Mouse (Mus musculus) embryonic facial prominence, embryonic 15.5 days (tissue): ENCODE data around the gene Camta2. TPM values are rescaled to one million over a fixed set of nuclear protein-coding genes. Genes with fewer than 3 reads are reported as not detected.
A peak's percentile ranks its signal among the peaks of the same experiment; 100 is the strongest.

ENCODE experiments used
- ATAC-seq: fragments of 200-750 bp; cut with Nextera tagmentation; 2 replicates; pipeline ENCODE4 v1.8.0; 2017; ENCODE audit warnings: low read depth, moderate TSS enrichment; ENCODE audit not compliant: insufficient number of reproducible peaks, low FRiP score, low TSS enrichment
- H3K27ac ChIP-seq: fragments of 300-500 bp; sonication (generic); replicated peaks from 2 replicates; pipeline ENCODE4 v1.5.1; 2015; ENCODE audit warnings: mild to moderate bottlenecking, inconsistent platforms
- H3K27me3 ChIP-seq: fragments of 300-500 bp; sonication (generic); 2 replicates; pipeline ENCODE4 v1.6.1; 2015; ENCODE audit warnings: inconsistent platforms
- H3K36me3 ChIP-seq: fragments of 300-500 bp; sonication (generic); 2 replicates; pipeline ENCODE4 v1.6.1; 2015; ENCODE audit warnings: mild to moderate bottlenecking, inconsistent platforms
- H3K4me1 ChIP-seq: fragments of 300-500 bp; sonication (generic); 2 replicates; pipeline ENCODE4 v1.6.1; 2015; ENCODE audit warnings: inconsistent platforms
- H3K4me2 ChIP-seq: fragments of 300-500 bp; sonication (generic); replicated peaks from 2 replicates; pipeline ENCODE4 v1.6.1; 2015; ENCODE audit warnings: mild to moderate bottlenecking, inconsistent platforms
- H3K4me3 ChIP-seq: fragments of 300-500 bp; sonication (generic); replicated peaks from 2 replicates; pipeline ENCODE4 v1.5.1; 2015; ENCODE audit warnings: mild to moderate bottlenecking, inconsistent platforms
- H3K9ac ChIP-seq: fragments of 300-500 bp; sonication (generic); 2 replicates; pipeline ENCODE4 v1.6.1; 2015; ENCODE audit warnings: inconsistent platforms
- H3K9me3 ChIP-seq: fragments of 300-500 bp; sonication (generic); replicated peaks from 2 replicates; pipeline ENCODE4 v1.6.1; 2016; ENCODE audit warnings: inconsistent platforms
- WGBS: fragments of 180-500 bp; shearing (Covaris S2); methylation state at CpG from one replicate; pipeline ENCODE4 v1.1.7; 2015; 5-methylcytosine and 5-hydroxymethylcytosine counted together
- polyA plus RNA-seq: library from polyadenylated mRNA; unstranded; fragments of >200 nt; fragmentation: Nextera tagmentation; extraction: Ambion mirVana; gene quantifications from 2 replicates; pipeline ENCODE4 v1.2.1, GENCODE M21; 2015

The Camta2 gene
- polyA plus RNA-seq, 1 experiment from 2014 or later, result 17.5 TPM

DNA sequence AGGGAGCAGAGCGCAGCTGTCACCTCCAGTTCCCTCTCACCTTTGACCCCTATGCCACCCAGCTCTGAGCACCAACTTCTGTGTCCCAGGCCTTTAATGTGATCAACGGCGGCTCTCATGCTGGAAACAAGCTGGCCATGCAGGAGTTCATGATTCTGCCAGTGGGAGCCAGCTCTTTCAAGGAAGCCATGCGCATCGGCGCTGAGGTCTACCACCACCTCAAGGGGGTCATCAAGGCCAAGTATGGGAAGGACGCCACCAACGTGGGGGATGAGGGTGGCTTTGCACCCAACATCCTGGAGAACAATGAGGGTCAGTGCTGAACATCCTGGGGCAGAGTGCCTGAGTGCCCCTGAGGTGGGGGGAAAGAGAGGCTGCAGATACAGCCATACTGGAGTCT, 27.3 kb downstream of the Camta2 start:
- Histone ChIP-seq H3K9ac (no peak overlapping the region), H3K4me3 (no peak overlapping the region), H3K4me2 (no peak overlapping the region), H3K4me1 (peaks cover 31% of the 10 kb centered on the region), H3K27me3 (no peaks in the 10 kb centered on the region), H3K27ac (no peak overlapping the region), H3K36me3 (peaks cover 49% of the 10 kb centered on the region), H3K9me3 (no peaks in the 10 kb centered on the region)
- ATAC-seq, result no peak
- 84% methylated on average over 8 of the region's 8 CpGs for WGBS

DNA sequence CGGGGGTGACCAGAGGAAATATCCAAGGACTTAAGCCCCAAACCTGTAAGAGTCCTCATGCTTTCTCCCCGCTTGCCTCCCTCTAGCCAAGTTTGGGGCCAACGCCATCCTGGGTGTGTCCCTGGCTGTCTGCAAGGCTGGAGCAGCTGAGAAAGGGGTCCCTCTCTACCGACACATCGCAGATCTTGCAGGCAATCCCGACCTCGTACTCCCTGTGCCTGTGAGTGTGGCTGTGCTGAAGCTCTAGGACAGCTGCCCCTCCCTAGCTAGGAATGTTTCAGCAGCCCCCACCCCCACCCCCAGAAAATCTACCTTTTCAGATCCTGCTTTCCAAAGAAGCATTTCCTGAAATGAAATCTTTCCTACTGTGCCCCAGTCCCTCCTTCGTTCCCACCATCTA, 29.0 kb downstream of the Camta2 start:
- Histone ChIP-seq H3K4me1 (peaks cover 32% of the 10 kb centered on the region), H3K9me3 (no peaks in the 10 kb centered on the region), H3K9ac (no peak overlapping the region), H3K27ac (0 out of 2 replicates have a peak overlapping the region, but pooled peaks have one; percentile 0), H3K36me3 (peaks cover 33% of the 10 kb centered on the region), H3K27me3 (no peaks in the 10 kb centered on the region), H3K4me3 (no peak overlapping the region), H3K4me2 (no peak overlapping the region)
- no peak for ATAC-seq
- WGBS, result 58% methylated on average over 8 of the region's 8 CpGs

- ATAC-seq, result no peak
- peaks cover 29% of the 10 kb centered on the region for H3K36me3 ChIP-seq
- 0 out of 2 replicates have a peak overlapping the region, but pooled peaks have one; percentile 1 for H3K9ac ChIP-seq
- peaks cover 32% of the 10 kb centered on the region for H3K4me1 ChIP-seq
- H3K4me2 ChIP-seq, result 0 out of 2 replicates have a peak overlapping the region, but pooled peaks have one; percentile 6
- H3K27ac ChIP-seq, result 0 out of 2 replicates have a peak overlapping the region, but pooled peaks have one; percentile 0
- H3K9me3 ChIP-seq, result no peaks in the 10 kb centered on the region
- WGBS, result 66% methylated on average over 5 of the region's 5 CpGs
- H3K4me3 ChIP-seq, result no peak overlapping the region
- H3K27me3 ChIP-seq, result no peaks in the 10 kb centered on the region
Observed at GRCm38 (mm10) chr11:70658521-70658920, 29.4 kb downstream of the Camta2 start.

GRCm38 (mm10) chr11:70657991-70658390, 29.9 kb downstream of the Camta2 start:
- H3K9ac ChIP-seq, result no peak overlapping the region
- H3K27me3 ChIP-seq, result no peaks in the 10 kb centered on the region
- peak overlapping the region; percentile 5; the same call in 1 of the 2 replicates for H3K4me3 ChIP-seq
- no peaks in the 10 kb centered on the region for H3K9me3 ChIP-seq
- no peak overlapping the region for H3K27ac ChIP-seq
- peaks cover 33% of the 10 kb centered on the region for H3K4me1 ChIP-seq
- H3K36me3 ChIP-seq, result peaks cover 24% of the 10 kb centered on the region
- WGBS, result 49% methylated on average over 9 of the region's 9 CpGs
- peak overlapping the region; percentile 6; the same call in 1 of the 2 replicates for H3K4me2 ChIP-seq
- no peak for ATAC-seq

DNA sequence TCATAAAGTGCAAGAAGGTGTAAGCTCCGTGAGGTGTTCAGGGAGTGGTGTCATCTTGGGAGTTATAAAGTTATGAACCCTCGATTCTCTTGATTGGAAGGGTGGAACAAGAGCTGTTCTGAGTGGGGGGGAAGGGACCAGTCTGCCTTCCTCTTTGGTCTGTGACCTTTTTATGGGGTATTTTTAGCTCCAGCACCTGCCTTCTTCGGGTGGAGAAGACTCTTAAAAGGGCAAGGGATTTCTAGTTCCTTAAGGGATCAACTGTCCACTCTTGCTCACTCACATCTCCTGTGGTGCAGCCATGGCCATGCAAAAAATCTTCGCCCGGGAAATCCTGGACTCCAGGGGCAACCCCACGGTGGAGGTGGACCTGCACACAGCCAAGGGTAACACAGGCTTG, 30.3 kb downstream of the Camta2 start:
- no peak overlapping the region for H3K9ac ChIP-seq
- 46% methylated on average over 6 of the region's 6 CpGs for WGBS
- H3K36me3 ChIP-seq, result peaks cover 21% of the 10 kb centered on the region
- peak overlapping the region; percentile 5; the same call in 1 of the 2 replicates for H3K4me3 ChIP-seq
- H3K4me2 ChIP-seq, result no peak overlapping the region
- H3K9me3 ChIP-seq, result no peaks in the 10 kb centered on the region
- no peak for ATAC-seq
- H3K4me1 ChIP-seq, result peaks cover 38% of the 10 kb centered on the region
- peak overlapping the region; percentile 99; the same call in 1 of the 2 replicates for H3K27ac ChIP-seq
- no peaks in the 10 kb centered on the region for H3K27me3 ChIP-seq

GRCm38 (mm10) chr11:70656964-70657363, 30.9 kb downstream of the Camta2 start, which contains the start of gene Eno3:
TSS of gene Eno3 (plus strand) at chr11:70657202.
- no peaks in the 10 kb centered on the region for H3K27me3 ChIP-seq
- peak within 1 kb of the TSS; percentile 91 for H3K4me2 ChIP-seq
- H3K27ac ChIP-seq, result peak within 1 kb of the TSS; percentile 99
- H3K4me1 ChIP-seq, result peaks cover 44% of the 10 kb centered on the region
- peaks cover 21% of the 10 kb centered on the region for H3K36me3 ChIP-seq
- H3K9me3 ChIP-seq, result no peaks in the 10 kb centered on the region
- no peak for ATAC-seq
- WGBS, result 14% methylated on average over 3 of the region's 3 CpGs
- H3K9ac ChIP-seq, result peak within 1 kb of the TSS; percentile 29
- H3K4me3 ChIP-seq, result peak within 1 kb of the TSS; percentile 100

GRCm38 (mm10) chr11:70656456-70656927, 31.4 kb downstream of the Camta2 start:
- peak overlapping the region; percentile 29 for H3K9ac ChIP-seq
- peak overlapping the region; percentile 99 for H3K27ac ChIP-seq
- WGBS, result 6% methylated on average over 16 of the region's 16 CpGs
- no peaks in the 10 kb centered on the region for H3K27me3 ChIP-seq
- peak; percentile 24; the same call in 1 of the 2 replicates for ATAC-seq
- peaks cover 18% of the 10 kb centered on the region; the same call in 1 of the 2 replicates for H3K36me3 ChIP-seq
- H3K4me3 ChIP-seq, result peak overlapping the region; percentile 100
- no peaks in the 10 kb centered on the region for H3K9me3 ChIP-seq
- H3K4me2 ChIP-seq, result peak overlapping the region; percentile 91
- H3K4me1 ChIP-seq, result peaks cover 48% of the 10 kb centered on the region

DNA sequence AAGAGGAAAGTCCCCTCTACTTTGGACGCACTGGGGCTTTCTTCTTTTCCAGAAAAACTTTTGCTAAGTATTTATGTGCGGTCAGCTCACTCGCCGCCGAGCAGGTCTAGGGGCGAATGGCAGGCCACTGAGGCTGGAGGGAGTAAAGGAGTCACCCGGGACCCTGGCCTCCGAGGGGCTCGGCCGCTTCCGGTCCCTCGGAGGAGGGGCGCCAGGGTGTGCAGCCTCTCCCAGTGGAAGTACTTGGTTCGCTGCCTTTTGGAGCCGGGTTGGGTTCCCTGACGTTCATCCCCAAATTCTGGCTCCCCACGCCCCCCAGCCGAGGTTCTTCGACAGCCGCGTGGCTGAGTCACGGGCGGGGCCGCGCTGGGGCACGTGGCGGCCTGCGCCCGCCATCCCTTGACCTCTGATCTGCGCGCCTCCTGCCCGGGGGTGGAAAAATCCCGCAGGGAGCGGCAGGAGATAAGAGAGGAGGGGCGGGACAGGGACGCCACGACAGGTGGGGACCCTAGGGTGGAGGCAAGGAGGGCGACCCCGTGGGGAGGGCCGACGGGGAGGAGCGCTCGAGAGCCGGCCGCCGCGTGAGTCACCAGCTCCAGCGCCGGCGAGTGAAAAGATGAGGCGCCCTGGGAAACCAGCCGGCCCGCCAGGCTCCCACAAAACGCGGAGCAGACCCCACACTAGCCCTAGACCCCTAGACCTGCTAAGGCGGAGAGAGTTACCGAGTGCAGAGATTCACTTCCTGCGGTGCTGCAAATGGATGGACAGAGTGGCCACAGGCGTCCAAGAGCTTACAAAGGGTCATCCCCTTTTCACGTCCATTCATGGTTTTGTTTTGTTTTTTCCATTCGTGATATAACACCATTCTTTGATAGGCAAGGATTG, 32.1 kb downstream of the Camta2 start:
- H3K27ac ChIP-seq, result peak overlapping the region; percentile 99
- H3K9me3 ChIP-seq, result no peaks in the 10 kb centered on the region
- no peaks in the 10 kb centered on the region for H3K27me3 ChIP-seq
- under 1% methylated on average over 61 of the region's 61 CpGs for WGBS
- H3K4me2 ChIP-seq, result peak overlapping the region; percentile 91
- ATAC-seq, result peak; percentile 27; the same call in 1 of the 2 replicates
- peak overlapping the region; percentile 100 for H3K4me3 ChIP-seq
- H3K9ac ChIP-seq, result peak overlapping the region; percentile 29
- peaks cover 55% of the 10 kb centered on the region for H3K4me1 ChIP-seq
- H3K36me3 ChIP-seq, result peaks cover 21% of the 10 kb centered on the region

- Histone ChIP-seq H3K4me1 (peaks cover 60% of the 10 kb centered on the region), H3K4me3 (peak overlapping the region; percentile 100), H3K27ac (peak overlapping the region; percentile 99), H3K4me2 (peak overlapping the region; percentile 91), H3K9me3 (no peaks in the 10 kb centered on the region), H3K36me3 (peaks cover 24% of the 10 kb centered on the region), H3K27me3 (no peaks in the 10 kb centered on the region), H3K9ac (peak overlapping the region; percentile 29)
- under 1% methylated on average over 48 of the region's 48 CpGs for WGBS
- peak; percentile 76 for ATAC-seq
Observed at GRCm38 (mm10) chr11:70654923-70655570, 32.9 kb downstream of the Camta2 start.

DNA sequence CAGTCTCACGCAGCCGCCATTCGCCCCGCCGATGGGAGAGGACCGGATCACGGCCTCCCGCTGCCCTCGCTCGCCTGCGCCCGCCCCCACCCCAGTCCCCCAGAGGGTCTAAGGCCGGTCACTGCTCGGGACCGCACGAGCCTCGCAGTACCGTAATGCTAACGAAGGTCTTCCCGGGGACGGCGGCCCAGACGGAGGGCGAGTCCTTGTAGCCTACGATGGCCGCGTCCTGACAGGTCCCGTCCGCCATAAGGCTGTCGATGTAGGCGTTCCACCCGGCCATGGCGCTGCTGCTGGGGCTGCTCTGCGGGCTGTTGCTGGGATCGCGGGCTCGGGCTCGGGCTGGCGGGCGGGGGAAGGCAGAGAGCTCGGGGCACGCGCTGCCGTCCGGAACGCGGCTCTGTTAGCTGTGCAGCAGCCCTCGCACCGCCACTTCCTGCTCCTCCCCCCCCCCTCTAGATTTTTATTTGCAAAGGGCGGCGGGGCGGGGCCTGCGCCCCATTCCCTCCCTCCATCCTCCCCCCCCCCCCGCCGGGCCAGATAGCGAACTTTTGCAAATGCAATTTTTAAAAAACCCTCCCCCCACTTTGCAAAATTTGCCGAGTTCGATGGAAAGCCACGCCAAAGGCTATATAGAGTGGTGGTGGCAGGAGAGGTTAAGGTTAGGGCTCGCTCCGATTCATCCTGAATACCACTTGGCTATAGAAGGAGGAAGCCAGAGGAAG, 33.5 kb downstream of the Camta2 start, which contains the start of gene Pfn1:
Gene Pfn1, minus strand, starts transcription at position 447 of the 725 bp plus-strand sequence.
- under 1% methylated on average over 61 of the region's 61 CpGs for WGBS
- Histone ChIP-seq H3K27me3 (no peaks in the 10 kb centered on the region), H3K9ac (peak within 1 kb of the TSS; percentile 99), H3K36me3 (peaks cover 31% of the 10 kb centered on the region), H3K4me3 (peak within 1 kb of the TSS; percentile 100), H3K4me2 (peak within 1 kb of the TSS; percentile 91), H3K4me1 (peaks cover 65% of the 10 kb centered on the region), H3K27ac (peak within 1 kb of the TSS; percentile 99), H3K9me3 (no peaks in the 10 kb centered on the region)
- peak; percentile 52; the same call in 1 of the 2 replicates for ATAC-seq
